Mouse (Mus musculus): ENCODE results near the gene Adora1.
A peak's percentile ranks its signal among the peaks of the same experiment; 100 is the strongest.

Adora1 gene

DNA sequence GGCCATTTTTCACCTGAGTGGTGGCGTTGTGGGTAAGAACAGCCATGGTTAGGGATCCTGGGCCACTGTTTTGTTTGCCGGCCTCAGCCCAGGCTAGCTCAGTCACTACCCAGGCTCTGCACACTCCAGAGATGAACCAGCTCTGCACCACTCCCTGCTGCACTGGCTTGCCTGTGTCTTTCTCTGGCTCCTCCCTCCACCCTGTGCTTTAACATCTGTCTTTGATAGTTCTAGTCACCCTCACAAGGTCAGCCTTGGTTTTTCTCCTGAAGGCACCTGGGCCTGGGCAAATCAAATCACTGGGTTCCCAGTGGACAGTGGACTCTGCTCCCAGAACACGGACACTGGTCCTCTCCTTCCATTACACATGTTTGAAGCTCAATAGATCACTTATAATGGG lies 81.1 kb downstream of the Adora1 start:
- no peak for DNase-seq (ENCODE audit: low spot score)

DNA sequence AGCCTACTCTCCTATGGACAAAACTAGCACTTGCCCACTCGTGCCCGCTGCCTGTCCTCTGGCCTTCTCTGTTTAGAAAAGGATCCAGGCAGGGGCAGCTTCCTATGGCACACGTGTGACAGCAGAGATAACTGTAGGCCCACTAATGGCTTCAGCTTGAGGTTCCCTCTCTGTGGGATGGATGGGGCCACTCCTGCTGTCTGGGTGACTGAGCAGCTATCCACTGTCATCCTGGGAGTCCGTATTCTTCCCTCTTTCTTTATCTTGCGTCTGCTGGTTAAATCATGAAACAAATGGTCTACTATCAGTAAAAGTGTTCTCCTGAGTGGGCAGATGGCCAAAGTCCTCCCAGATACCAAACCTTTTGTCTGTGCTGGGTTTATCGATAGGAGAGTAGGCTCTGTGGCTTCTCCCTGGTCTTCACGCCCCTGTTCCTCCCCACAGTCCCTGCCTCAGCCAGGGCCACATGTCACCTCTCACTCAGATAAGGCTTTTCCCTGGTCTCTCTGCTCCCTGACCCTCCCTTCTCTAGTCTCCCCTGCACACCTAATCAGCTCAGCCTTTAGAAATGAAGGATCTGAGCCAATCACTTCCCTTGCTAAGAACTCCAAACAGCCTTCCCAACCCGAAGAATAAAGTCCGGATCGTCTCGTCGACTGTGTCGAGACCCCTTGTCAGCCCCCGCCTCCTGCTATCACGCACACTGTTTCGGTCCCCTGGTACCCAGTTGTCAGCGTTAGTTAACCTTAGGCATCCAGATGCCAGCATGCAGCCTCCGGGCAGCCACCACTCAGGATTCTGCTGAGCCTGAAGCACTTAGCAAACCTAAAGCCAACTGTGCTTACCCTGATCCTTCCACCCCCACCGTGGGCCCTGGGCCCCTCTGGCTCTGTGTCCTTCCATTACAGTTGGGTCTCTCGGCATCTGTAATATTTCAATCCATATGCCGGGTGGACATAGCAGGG lies 82.3 kb downstream of the Adora1 start:
- DNase-seq (ENCODE audit: low spot score): no peak

DNA sequence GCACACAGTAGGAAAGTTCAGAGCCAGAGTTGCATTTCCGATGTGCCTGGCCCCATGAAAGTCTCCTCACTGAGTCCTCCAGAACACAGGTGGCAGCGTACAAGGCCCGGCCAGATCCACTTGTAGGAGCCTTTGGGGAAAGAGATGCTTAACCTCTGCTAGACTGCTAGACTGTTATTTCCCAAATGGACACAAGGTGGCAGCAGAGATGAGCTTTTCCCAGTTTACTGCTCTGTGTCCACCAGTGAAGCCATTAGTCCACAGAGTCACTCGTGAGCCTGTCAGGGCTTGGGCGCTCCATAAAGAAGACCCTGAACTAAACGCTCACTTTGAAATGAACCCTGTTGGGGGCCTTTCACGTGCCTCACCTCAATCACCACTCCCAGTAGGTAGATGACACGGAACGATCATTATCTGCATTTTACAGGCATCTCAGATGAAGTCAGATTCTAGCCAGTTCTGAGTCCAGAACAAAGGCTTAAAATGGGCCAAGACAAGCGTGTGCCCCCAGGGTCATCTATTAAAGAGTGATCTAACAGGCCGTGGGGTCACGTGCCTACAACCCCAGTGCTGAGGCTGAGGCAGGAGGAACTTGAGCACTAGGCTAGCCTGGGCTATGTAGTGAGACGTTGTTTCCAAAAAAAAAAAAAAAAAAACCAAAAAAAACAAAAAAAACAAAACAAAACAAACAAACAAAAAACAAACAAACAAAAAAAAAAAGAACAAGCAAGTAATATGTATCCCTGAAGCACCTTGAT lies 83.4 kb downstream of the Adora1 start:
- DNase-seq (ENCODE audit: low spot score): peak; percentile 77

DNA sequence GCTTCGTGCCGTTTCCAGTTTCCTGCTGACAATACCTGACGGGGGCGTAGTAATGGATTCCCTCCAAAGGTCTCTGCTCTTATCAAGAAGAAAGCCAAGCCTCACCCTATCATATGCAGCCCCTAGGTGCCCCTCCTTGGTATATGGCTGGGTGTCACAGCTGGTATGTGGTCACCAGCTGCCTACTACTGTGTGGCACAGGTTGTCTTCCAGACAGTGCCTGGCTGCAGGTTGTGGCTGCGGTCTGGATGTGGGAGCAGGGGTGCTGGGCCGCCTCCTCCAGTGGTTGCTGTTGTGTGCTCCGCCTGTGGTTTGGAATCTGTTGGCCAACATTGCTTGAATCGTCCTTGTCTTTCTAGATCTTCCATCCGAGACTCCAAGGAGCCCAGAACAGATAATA lies 84.5 kb downstream of the Adora1 start:
- no peak for DNase-seq (ENCODE audit: low spot score)

DNA sequence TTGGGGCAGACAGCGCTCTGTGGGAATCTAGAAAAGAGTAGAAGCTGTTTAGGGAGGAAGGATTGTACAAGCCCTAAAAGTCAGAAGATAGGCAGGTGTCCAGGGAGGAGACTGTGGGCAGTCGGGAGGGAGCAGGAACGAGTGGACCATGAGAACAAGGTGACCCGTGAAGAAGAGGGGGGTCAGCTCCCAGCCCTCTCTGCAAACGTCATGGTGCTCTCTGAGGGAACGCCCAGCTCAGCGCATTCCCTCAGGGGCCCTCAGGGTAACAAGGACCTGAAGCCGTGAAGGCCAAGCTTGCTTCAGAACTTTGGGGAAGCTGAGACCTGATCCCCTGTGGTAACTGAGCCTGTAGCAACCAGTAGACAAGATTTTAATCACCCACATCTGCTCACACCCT lies 85.2 kb downstream of the Adora1 start:
- no peak for DNase-seq (ENCODE audit: low spot score)
